10 mouse cellular contexts compared by ENCODE assay signal in genomic region chr11:54312021-54312420, GRCm38 (mm10). TPM values are rescaled to one million over a fixed set of nuclear protein-coding genes. Genes with fewer than 3 reads are reported as not detected.
DNase-seq lines count a peak whose midpoint lies in the region; ATAC-seq lines count a peak whose summit lies in the region.
"Had no signal": no experiment of that assay in that cellular context is flagged by ENCODE, and none has a peak within 500 bp of the region (broad histone marks: within the 10 kb centered on the region; RNA-seq: fewer than 3 reads in every experiment).

No protein-coding gene starts in this region.

- H3K4me3 ChIP-seq in neural tube, embryonic 15.5 days (replicated peaks) = no peak overlapping the region

- no peak overlapping the region for H3K9ac ChIP-seq in neural tube, embryonic 15.5 days (replicated peaks)

- H3K27me3 ChIP-seq in neural tube, embryonic 15.5 days (replicated peaks) = no peaks in the 10 kb centered on the region

- no peaks in the 10 kb centered on the region for H3K9me3 ChIP-seq in neural tube, embryonic 15.5 days (replicated peaks)

- H3K27ac ChIP-seq in neural tube, embryonic 15.5 days (replicated peaks) = peak overlapping the region; percentile 45

- 7% methylated on average over 5 of the region's 5 CpGs for WGBS in neural tube, embryonic 15.5 days

- no peaks in the 10 kb centered on the region for H3K36me3 ChIP-seq in neural tube, embryonic 15.5 days

- DNase-seq in layer of hippocampus, adult 18-20 months (ENCODE audit: low spot score in 2 of 2) = peak; percentile 42 to 63
- DNase-seq in layer of hippocampus, postnatal 25 days (ENCODE audit: extremely low spot score in 1 of 2, low spot score in 1 of 2) = no peak
- peak; percentile 69 to 75 for DNase-seq in adrenal gland, postnatal 36 days
- DNase-seq in heart, adult 8-10 months (ENCODE audit: low spot score) = peak; percentile 31
- peak; percentile 63 to 80 for DNase-seq in layer of hippocampus, adult 8-10 months (ENCODE audit: low spot score in 2 of 2)
- DNase-seq in spleen, postnatal 14 days (ENCODE audit: low spot score in 2 of 2) = no peak

- ATAC-seq in neural tube, embryonic 15.5 days (ENCODE audit: low FRiP score) = peak; percentile 49
- ATAC-seq in activated CD4-positive, CD25-positive, alpha-beta regulatory T cell, adult 4 months = no peak

- H3K4me2 ChIP-seq in neural tube, embryonic 15.5 days = no peak overlapping the region

- peaks cover 49% of the 10 kb centered on the region for H3K4me1 ChIP-seq in neural tube, embryonic 15.5 days

RNA-seq across cellular contexts. Expression of gene Acsl6, which starts 8.4 kb away (rescaled TPM):
- 100 to 1,000 TPM; 171 to 189 TPM for total RNA-seq in layer of hippocampus, adult 18-20 months (2021)
- total RNA-seq in layer of hippocampus, postnatal 25 days (2021) = 100 to 1,000 TPM; 183 to 192 TPM
- 1 to 10 TPM; 2.7 to 3.1 TPM for total RNA-seq in adrenal gland, postnatal 36 days (2021)
- 10 to 100 TPM; 10.1 to 17.7 (median 14.0) TPM for total RNA-seq in heart, adult 8-10 months (2022)
- total RNA-seq in layer of hippocampus, adult 8-10 months (2022) = 100 to 1,000 TPM; 180 to 215 (median 192) TPM
- 40.1 and 47.3 TPM in 2 replicates for polyA plus RNA-seq in neural tube, embryonic 15.5 days (2015; fragmentation: Nextera tagmentation; extraction: Ambion mirVana)
- not detected for polyA plus RNA-seq in activated CD4-positive, CD25-positive, alpha-beta regulatory T cell, adult 4 months (2017; shearing (Covaris generic))

RNA-seq across cellular contexts. Expression of gene Il3, which starts 44.9 kb away (rescaled TPM):
- not detected for total RNA-seq in layer of hippocampus, adult 18-20 months (2021)
- not detected for total RNA-seq in layer of hippocampus, postnatal 25 days (2021)
- not detected for total RNA-seq in adrenal gland, postnatal 36 days (2021)
- total RNA-seq in heart, adult 8-10 months (2022) = not detected
- total RNA-seq in layer of hippocampus, adult 8-10 months (2022) = not detected
- not detected in 2 replicates for polyA plus RNA-seq in neural tube, embryonic 15.5 days (2015; fragmentation: Nextera tagmentation; extraction: Ambion mirVana)
- not detected for polyA plus RNA-seq in activated CD4-positive, CD25-positive, alpha-beta regulatory T cell, adult 4 months (2017; shearing (Covaris generic))
- polyA plus RNA-seq: gonadal fat pad, adult 2 months; liver, embryonic 16.5 days had no signal

RNA-seq across cellular contexts. Expression of gene Meikin, which starts 58.4 kb away (rescaled TPM):
- total RNA-seq in layer of hippocampus, adult 18-20 months (2021) = not detected
- total RNA-seq in layer of hippocampus, postnatal 25 days (2021) = not detected
- not detected for total RNA-seq in adrenal gland, postnatal 36 days (2021)
- total RNA-seq in heart, adult 8-10 months (2022) = not detected
- not detected for total RNA-seq in layer of hippocampus, adult 8-10 months (2022)
- not detected in 2 replicates for polyA plus RNA-seq in neural tube, embryonic 15.5 days (2015; fragmentation: Nextera tagmentation; extraction: Ambion mirVana)
- polyA plus RNA-seq in activated CD4-positive, CD25-positive, alpha-beta regulatory T cell, adult 4 months (2017; shearing (Covaris generic)) = not detected
- polyA plus RNA-seq: gonadal fat pad, adult 2 months; liver, embryonic 16.5 days had no signal

Comparison
In these comparisons a context has a peak if more than half of its experiments do, and no peak if none do; other contexts are left out.
1. DNase-seq: peak in layer of hippocampus, adult 18-20 months (2 of 2), adrenal gland, postnatal 36 days (2 of 2), heart, adult 8-10 months (single experiment) and layer of hippocampus, adult 8-10 months (2 of 2); none in layer of hippocampus, postnatal 25 days (0 of 2) and spleen, postnatal 14 days (0 of 2).
2. RNA of gene Acsl6, which starts 8.4 kb away (total RNA-seq): 180 to 215 TPM in layer of hippocampus, adult 8-10 months, 183 to 192 TPM in layer of hippocampus, postnatal 25 days and 171 to 189 TPM in layer of hippocampus, adult 18-20 months; 10.1 to 17.7 TPM in heart, adult 8-10 months and 2.7 to 3.1 TPM in adrenal gland, postnatal 36 days; every median in the first group is over 4 times any median in the second.